Mouse (Mus musculus): ENCODE measurements around the gene Mettl26. TPM values are rescaled to one million over a fixed set of nuclear protein-coding genes. Genes with fewer than 3 reads are reported as not detected.

The Mettl26 gene
- total and polyA plus RNA-seq, 3 experiments, result 12.7 to 30.5 (median 12.7) TPM

DNA sequence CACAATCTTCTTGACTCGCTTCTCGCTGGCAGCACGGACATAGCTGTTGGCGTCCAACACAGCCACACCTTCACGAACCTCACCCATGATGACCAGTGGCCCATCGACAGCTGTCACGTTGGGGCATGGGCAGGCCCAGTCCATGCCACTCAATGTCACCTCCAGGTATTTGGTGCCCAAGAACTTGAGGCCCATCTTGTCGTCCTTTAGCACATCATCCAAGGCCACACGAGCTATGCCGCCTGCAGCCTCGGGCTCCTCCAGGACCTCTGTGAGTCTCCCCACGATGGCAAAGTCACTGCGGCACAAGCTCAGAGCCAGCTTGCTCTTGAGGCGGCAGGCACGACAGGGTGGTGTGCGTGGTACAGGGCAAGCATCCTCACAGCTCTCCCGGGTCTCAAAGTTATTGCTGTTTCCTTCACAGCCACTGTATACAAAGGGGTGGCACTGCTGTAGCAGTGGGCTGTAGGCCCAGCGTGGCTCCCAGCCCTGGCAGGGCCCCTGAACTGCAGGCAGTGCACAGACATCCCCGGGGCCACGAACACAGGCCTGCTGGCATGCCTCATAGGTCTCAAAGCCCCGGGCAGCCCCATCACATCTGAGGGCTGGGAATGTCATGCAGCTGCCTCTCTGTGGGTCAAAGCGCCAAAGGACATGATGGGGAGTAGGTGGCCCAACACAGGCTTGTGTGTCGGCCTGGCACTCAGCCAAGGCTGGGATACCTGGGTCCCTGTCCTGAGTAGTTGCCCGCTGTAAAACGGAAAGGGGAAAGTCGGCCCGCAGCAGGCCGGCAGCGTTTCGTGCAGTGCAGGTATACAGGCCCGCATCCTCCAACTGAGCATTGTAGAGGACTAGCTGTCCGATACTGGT, 3.1 kb downstream of the Mettl26 start:
- Histone ChIP-seq H3K79me2 (replicated peaks; ENCODE audit: control insufficient read depth, insufficient read depth, low read length) (no peaks in the 10 kb centered on the region), H3K36me3 (ENCODE audit: control insufficient read depth, insufficient read depth, low read length) (no peaks in the 10 kb centered on the region), H3K4me1 (ENCODE audit: control insufficient read depth, insufficient read depth, low read length) (peaks cover 6% of the 10 kb centered on the region; the same call in 1 of the 2 replicates), H3K27me3 (ENCODE audit: control insufficient read depth, insufficient read depth, low read length) (no peaks in the 10 kb centered on the region), H3K27ac (no peak overlapping the region), H3K9ac (ENCODE audit: low read depth, low read length) (no peak overlapping the region), H3K4me3 (no peak overlapping the region)
- no peak for DNase-seq
- intact Hi-C loops (cut with DNase I), result no loop called here
- TF ChIP-seq CTCF (IDR thresholded peaks at IDR 0.05) (no peak), EP300 (IDR thresholded peaks at IDR 0.05; ENCODE audit: insufficient read depth, low read depth, low read length) (no peak), POLR2A (IDR thresholded peaks at IDR 0.05; ENCODE audit: insufficient read depth, low read depth, low read length) (no peak)
- WGBS, result 92% methylated on average over 32 of the region's 32 CpGs

- 93% methylated on average over 19 of the region's 19 CpGs for WGBS
- TF ChIP-seq POLR2A (IDR thresholded peaks at IDR 0.05; ENCODE audit: insufficient read depth, low read depth, low read length) (no peak), EP300 (IDR thresholded peaks at IDR 0.05; ENCODE audit: insufficient read depth, low read depth, low read length) (no peak), CTCF (IDR thresholded peaks at IDR 0.05) (no peak)
- intact Hi-C loops (cut with DNase I), result no loop called here
- H3K4me1 ChIP-seq (ENCODE audit: control insufficient read depth, insufficient read depth, low read length), result peaks cover 6% of the 10 kb centered on the region; the same call in 1 of the 2 replicates
- H3K4me3 ChIP-seq, result no peak overlapping the region
- H3K27ac ChIP-seq, result no peak overlapping the region
- H3K27me3 ChIP-seq (ENCODE audit: control insufficient read depth, insufficient read depth, low read length), result no peaks in the 10 kb centered on the region
- no peaks in the 10 kb centered on the region for H3K79me2 ChIP-seq (replicated peaks; ENCODE audit: control insufficient read depth, insufficient read depth, low read length)
- no peak for DNase-seq
- no peak overlapping the region for H3K9ac ChIP-seq (ENCODE audit: low read depth, low read length)
- H3K36me3 ChIP-seq (ENCODE audit: control insufficient read depth, insufficient read depth, low read length), result no peaks in the 10 kb centered on the region
Observed at GRCm38 (mm10) chr17:25878611-25879180, 3.8 kb downstream of the Mettl26 start.

- intact Hi-C loops (cut with DNase I), result no loop called here
- WGBS, result 80% methylated on average over 4 of the region's 4 CpGs
- Histone ChIP-seq H3K79me2 (replicated peaks; ENCODE audit: control insufficient read depth, insufficient read depth, low read length) (no peaks in the 10 kb centered on the region), H3K27me3 (ENCODE audit: control insufficient read depth, insufficient read depth, low read length) (no peaks in the 10 kb centered on the region), H3K36me3 (ENCODE audit: control insufficient read depth, insufficient read depth, low read length) (no peaks in the 10 kb centered on the region), H3K27ac (no peak overlapping the region), H3K4me3 (no peak overlapping the region), H3K4me1 (ENCODE audit: control insufficient read depth, insufficient read depth, low read length) (peaks cover 4% of the 10 kb centered on the region; the same call in 1 of the 2 replicates), H3K9ac (ENCODE audit: low read depth, low read length) (no peak overlapping the region)
- TF ChIP-seq CTCF (IDR thresholded peaks at IDR 0.05) (peak; percentile 63), EP300 (IDR thresholded peaks at IDR 0.05; ENCODE audit: insufficient read depth, low read depth, low read length) (no peak), POLR2A (IDR thresholded peaks at IDR 0.05; ENCODE audit: insufficient read depth, low read depth, low read length) (0 out of 2 replicates have a peak, but pooled peaks have one; percentile 9)
- DNase-seq, result no peak
Observed at GRCm38 (mm10) chr17:25879261-25879660, 4.4 kb downstream of the Mettl26 start.

DNA sequence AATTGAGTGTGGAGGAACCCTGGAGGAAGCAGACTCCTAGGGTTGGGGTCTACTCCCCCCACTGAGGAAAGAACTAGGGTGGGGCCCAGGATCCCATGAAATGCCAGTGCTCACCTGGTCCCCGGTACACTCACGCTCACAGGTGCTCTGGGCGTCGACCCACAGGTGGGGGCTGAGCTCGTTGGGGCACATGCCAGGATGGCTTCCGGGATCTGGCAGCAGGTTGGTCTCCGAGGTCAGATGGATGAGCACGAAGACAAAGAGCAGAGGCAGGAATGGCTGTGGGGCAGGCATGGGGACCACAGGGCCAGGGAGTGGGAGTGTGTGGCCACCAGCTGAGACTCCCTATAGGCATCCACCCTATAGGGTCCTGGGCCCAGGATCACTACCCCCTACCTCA, 4.9 kb downstream of the Mettl26 start:
- H3K4me3 ChIP-seq, result no peak overlapping the region
- 0 out of 2 replicates have a peak, but pooled peaks cover 1% of the 10 kb centered on the region for H3K4me1 ChIP-seq (ENCODE audit: control insufficient read depth, insufficient read depth, low read length)
- H3K27me3 ChIP-seq (ENCODE audit: control insufficient read depth, insufficient read depth, low read length), result no peaks in the 10 kb centered on the region
- TF ChIP-seq EP300 (IDR thresholded peaks at IDR 0.05; ENCODE audit: insufficient read depth, low read depth, low read length), result no peak
- H3K79me2 ChIP-seq (replicated peaks; ENCODE audit: control insufficient read depth, insufficient read depth, low read length), result no peaks in the 10 kb centered on the region
- WGBS, result 86% methylated on average over 8 of the region's 8 CpGs
- DNase-seq, result no peak
- intact Hi-C loops (cut with DNase I), result no loop called here
- no peaks in the 10 kb centered on the region for H3K36me3 ChIP-seq (ENCODE audit: control insufficient read depth, insufficient read depth, low read length)
- H3K27ac ChIP-seq, result no peak overlapping the region
- no peak overlapping the region for H3K9ac ChIP-seq (ENCODE audit: low read depth, low read length)

- 60% methylated on average over 5 of the region's 5 CpGs for WGBS
- TF ChIP-seq EP300 (IDR thresholded peaks at IDR 0.05; ENCODE audit: insufficient read depth, low read depth, low read length) (no peak), POLR2A (IDR thresholded peaks at IDR 0.05; ENCODE audit: insufficient read depth, low read depth, low read length) (no peak), CTCF (IDR thresholded peaks at IDR 0.05) (no peak)
- Histone ChIP-seq H3K27me3 (ENCODE audit: control insufficient read depth, insufficient read depth, low read length) (no peaks in the 10 kb centered on the region), H3K4me1 (ENCODE audit: control insufficient read depth, insufficient read depth, low read length) (0 out of 2 replicates have a peak, but pooled peaks cover 1% of the 10 kb centered on the region), H3K4me3 (no peak within 1 kb of the TSS), H3K9ac (ENCODE audit: low read depth, low read length) (no peak within 1 kb of the TSS), H3K27ac (no peak within 1 kb of the TSS), H3K79me2 (replicated peaks; ENCODE audit: control insufficient read depth, insufficient read depth, low read length) (no peaks in the 10 kb centered on the region), H3K36me3 (ENCODE audit: control insufficient read depth, insufficient read depth, low read length) (no peaks in the 10 kb centered on the region)
- DNase-seq, result no peak
- intact Hi-C loops (cut with DNase I), result no loop called here
Observed at GRCm38 (mm10) chr17:25880196-25880910, 5.5 kb downstream of the Mettl26 start, which contains the start of gene Wfikkn1. Gene Wfikkn1 (minus strand): TSS chr17:25880858.

Measured in heart, adult 2 months (tissue).